Mouse (Mus musculus) forebrain, embryonic 16.5 days (tissue): Measurements from ENCODE around the gene Sowaha. TPM values are rescaled to one million over a fixed set of nuclear protein-coding genes. Genes with fewer than 3 reads are reported as not detected.

Experiments
- ATAC-seq: fragments of 200-750 bp; cut with Nextera tagmentation; 2 replicates; pipeline ENCODE4 v1.8.0; 2017; ENCODE audit warnings: mild to moderate bottlenecking, moderate library complexity
- H3K27ac ChIP-seq: fragments of 300-500 bp; sonication (generic); 2 replicates; pipeline ENCODE4 v1.5.1; 2014; ENCODE audit warnings: low read length, control low read depth
- H3K27me3 ChIP-seq: fragments of 300-500 bp; sonication (generic); replicated peaks from 2 replicates; pipeline ENCODE4 v1.6.1; 2014; ENCODE audit warnings: low read length; ENCODE audit not compliant: control insufficient read depth, insufficient read depth
- H3K36me3 ChIP-seq: fragments of 300-500 bp; sonication (generic); 2 replicates; pipeline ENCODE4 v1.6.1; 2014; ENCODE audit not compliant: control insufficient read depth, insufficient read depth
- H3K4me1 ChIP-seq: fragments of 300-500 bp; sonication (generic); replicated peaks from 2 replicates; pipeline ENCODE4 v1.6.1; 2014; ENCODE audit warnings: low read length; ENCODE audit not compliant: control insufficient read depth, insufficient read depth
- H3K4me2 ChIP-seq: fragments of 300-500 bp; sonication (generic); 2 replicates; pipeline ENCODE4 v1.6.1; 2014; ENCODE audit warnings: mild to moderate bottlenecking, low read length, control low read depth
- H3K4me3 ChIP-seq: fragments of 300-500 bp; sonication (generic); replicated peaks from 2 replicates; pipeline ENCODE4 v1.5.1; 2014; ENCODE audit warnings: mild to moderate bottlenecking, low read length, control low read depth
- H3K9ac ChIP-seq: fragments of 300-500 bp; sonication (generic); replicated peaks from 2 replicates; pipeline ENCODE4 v1.6.1; 2014; ENCODE audit warnings: low read depth, low read length, control low read depth
- H3K9me3 ChIP-seq: fragments of 300-500 bp; sonication (generic); 2 replicates; pipeline ENCODE4 v1.6.1; 2016; ENCODE audit warnings: low read length; ENCODE audit not compliant: control insufficient read depth
- WGBS: fragments of 180-500 bp; shearing (Covaris S2); extraction: QIAGEN DNeasy Blood & Tissue Kit; methylation state at CpG from one replicate; pipeline ENCODE4 v1.1.7; 2014; 5-methylcytosine and 5-hydroxymethylcytosine counted together
- polyA plus RNA-seq: library from polyadenylated mRNA; unstranded; fragments of >200 nt; fragmentation: Nextera tagmentation; extraction: Ambion mirVana; gene quantifications from 2 replicates; pipeline ENCODE4 v1.2.1, GENCODE M21; 2015

The Sowaha gene
- polyA plus RNA-seq, 1 experiment from 2014 or later: 2.2 TPM

DNA sequence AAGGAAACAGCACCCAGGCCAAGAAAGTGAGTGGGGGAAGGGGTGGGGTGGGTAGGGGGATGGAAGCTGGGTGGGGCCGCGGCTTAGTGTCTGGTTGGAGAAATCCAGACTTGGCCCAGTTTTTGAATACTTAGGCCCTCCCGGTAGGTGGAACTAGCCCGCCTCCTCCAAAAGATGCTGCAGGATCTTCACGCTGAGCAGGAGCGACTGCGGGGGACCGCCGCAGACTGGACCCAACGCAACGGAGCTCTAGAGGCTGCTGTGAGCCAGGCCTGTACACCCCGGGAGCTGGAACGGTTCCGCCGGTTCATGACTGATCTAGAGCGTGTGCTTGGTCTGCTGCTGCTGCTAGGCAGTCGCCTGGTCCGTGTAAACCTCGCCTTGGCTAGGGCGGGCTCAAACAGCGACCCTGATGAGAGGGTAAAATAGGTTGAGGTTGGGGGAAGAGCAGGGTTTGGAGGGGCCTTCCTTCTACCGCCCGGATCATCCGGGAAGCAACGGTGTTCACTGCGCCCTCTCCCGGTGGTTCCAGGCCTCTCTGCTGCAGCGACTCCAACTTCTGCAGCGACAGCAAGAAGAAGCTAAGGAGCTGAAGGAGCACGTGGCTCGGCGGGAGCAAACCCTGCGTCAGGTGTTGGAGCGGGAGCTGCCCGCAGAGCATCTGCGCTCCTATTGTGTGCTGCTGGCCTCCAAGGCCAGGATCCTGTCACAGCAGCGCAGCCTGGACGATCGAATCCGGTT lies 13.7 kb downstream of the Sowaha start:
- peaks cover 37% of the 10 kb centered on the region for H3K4me1 ChIP-seq
- H3K36me3 ChIP-seq: no peaks in the 10 kb centered on the region
- H3K27me3 ChIP-seq: peaks cover 48% of the 10 kb centered on the region
- H3K27ac ChIP-seq: no peak overlapping the region
- WGBS: 8% methylated on average over 40 of the region's 40 CpGs
- peak overlapping the region; percentile 42 for H3K4me3 ChIP-seq
- ATAC-seq: peak; percentile 61
- no peaks in the 10 kb centered on the region for H3K9me3 ChIP-seq
- H3K9ac ChIP-seq: peak overlapping the region; percentile 60
- peak overlapping the region; percentile 62 for H3K4me2 ChIP-seq

GRCm38 (mm10) chr11:53463551-53464424 lies 16.3 kb downstream of the Sowaha start:
- Histone ChIP-seq H3K4me1 (peaks cover 20% of the 10 kb centered on the region), H3K9me3 (no peaks in the 10 kb centered on the region), H3K36me3 (no peaks in the 10 kb centered on the region), H3K27ac (no peak overlapping the region), H3K4me2 (peak overlapping the region; percentile 75), H3K4me3 (peak overlapping the region; percentile 45), H3K27me3 (peaks cover 50% of the 10 kb centered on the region), H3K9ac (peak overlapping the region; percentile 46)
- 5% methylated on average over 53 of the region's 55 CpGs for WGBS
- no peak for ATAC-seq

GRCm38 (mm10) chr11:53461727-53462126 lies 18.3 kb downstream of the Sowaha start:
- WGBS: 16% methylated on average over 5 of the region's 5 CpGs
- no peak overlapping the region for H3K9ac ChIP-seq
- H3K27ac ChIP-seq: no peak overlapping the region
- H3K36me3 ChIP-seq: no peaks in the 10 kb centered on the region
- no peak overlapping the region for H3K4me2 ChIP-seq
- no peaks in the 10 kb centered on the region for H3K9me3 ChIP-seq
- H3K4me1 ChIP-seq: peaks cover 25% of the 10 kb centered on the region
- H3K27me3 ChIP-seq: peaks cover 59% of the 10 kb centered on the region
- no peak overlapping the region for H3K4me3 ChIP-seq
- ATAC-seq: no peak

- ATAC-seq: no peak
- peaks cover 54% of the 10 kb centered on the region for H3K27me3 ChIP-seq
- H3K4me1 ChIP-seq: peaks cover 18% of the 10 kb centered on the region
- H3K9ac ChIP-seq: no peak overlapping the region
- no peaks in the 10 kb centered on the region for H3K9me3 ChIP-seq
- H3K4me3 ChIP-seq: no peak overlapping the region
- no peak overlapping the region for H3K27ac ChIP-seq
- no peaks in the 10 kb centered on the region for H3K36me3 ChIP-seq
- H3K4me2 ChIP-seq: no peak overlapping the region
- WGBS: 81% methylated on average over 3 of the region's 3 CpGs
Observed at GRCm38 (mm10) chr11:53460192-53460591, 19.9 kb downstream of the Sowaha start.

GRCm38 (mm10) chr11:53458996-53459395 lies 21.1 kb downstream of the Sowaha start:
- Histone ChIP-seq H3K27me3 (peaks cover 42% of the 10 kb centered on the region), H3K4me2 (no peak overlapping the region), H3K27ac (no peak overlapping the region), H3K4me1 (peaks cover 17% of the 10 kb centered on the region), H3K36me3 (no peaks in the 10 kb centered on the region), H3K9me3 (no peaks in the 10 kb centered on the region), H3K9ac (no peak overlapping the region), H3K4me3 (no peak overlapping the region)
- no peak for ATAC-seq
- 71% methylated on average over 3 of the region's 3 CpGs for WGBS

DNA sequence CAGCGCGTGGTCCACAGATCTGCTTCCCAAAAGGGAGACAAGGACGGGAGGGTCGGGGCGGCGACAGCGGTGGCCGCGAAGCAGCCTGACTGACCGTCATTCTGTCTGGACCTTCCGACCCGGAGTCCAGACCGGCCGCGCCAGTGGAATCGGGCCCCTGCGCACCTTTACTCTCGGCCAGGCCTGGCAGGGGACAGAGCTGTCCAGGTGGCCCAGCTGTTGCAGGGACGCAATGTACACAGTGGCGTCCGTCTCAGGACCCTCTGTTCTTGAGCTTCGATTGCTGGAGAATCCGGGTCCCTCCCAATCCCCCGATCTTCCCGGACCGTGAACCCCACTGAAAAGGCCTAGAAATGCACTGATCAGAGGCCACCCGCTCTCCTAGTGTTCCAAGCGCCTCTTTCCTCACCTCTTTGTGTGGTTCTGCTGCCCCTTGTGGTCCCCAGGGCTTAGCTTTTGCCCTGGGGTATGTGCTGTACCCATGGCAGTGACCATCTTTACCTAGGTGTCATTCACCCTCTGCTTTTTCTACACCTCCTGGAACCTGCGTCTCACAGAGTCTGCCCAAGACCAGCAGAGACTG lies 22.6 kb downstream of the Sowaha start:
- Histone ChIP-seq H3K4me1 (peaks cover 8% of the 10 kb centered on the region), H3K4me2 (peak overlapping the region; percentile 78), H3K9me3 (no peaks in the 10 kb centered on the region), H3K4me3 (peak overlapping the region; percentile 49), H3K27me3 (peaks cover 27% of the 10 kb centered on the region), H3K36me3 (no peaks in the 10 kb centered on the region), H3K9ac (peak overlapping the region; percentile 49), H3K27ac (no peak overlapping the region)
- ATAC-seq: no peak
- WGBS: 4% methylated on average over 29 of the region's 29 CpGs

DNA sequence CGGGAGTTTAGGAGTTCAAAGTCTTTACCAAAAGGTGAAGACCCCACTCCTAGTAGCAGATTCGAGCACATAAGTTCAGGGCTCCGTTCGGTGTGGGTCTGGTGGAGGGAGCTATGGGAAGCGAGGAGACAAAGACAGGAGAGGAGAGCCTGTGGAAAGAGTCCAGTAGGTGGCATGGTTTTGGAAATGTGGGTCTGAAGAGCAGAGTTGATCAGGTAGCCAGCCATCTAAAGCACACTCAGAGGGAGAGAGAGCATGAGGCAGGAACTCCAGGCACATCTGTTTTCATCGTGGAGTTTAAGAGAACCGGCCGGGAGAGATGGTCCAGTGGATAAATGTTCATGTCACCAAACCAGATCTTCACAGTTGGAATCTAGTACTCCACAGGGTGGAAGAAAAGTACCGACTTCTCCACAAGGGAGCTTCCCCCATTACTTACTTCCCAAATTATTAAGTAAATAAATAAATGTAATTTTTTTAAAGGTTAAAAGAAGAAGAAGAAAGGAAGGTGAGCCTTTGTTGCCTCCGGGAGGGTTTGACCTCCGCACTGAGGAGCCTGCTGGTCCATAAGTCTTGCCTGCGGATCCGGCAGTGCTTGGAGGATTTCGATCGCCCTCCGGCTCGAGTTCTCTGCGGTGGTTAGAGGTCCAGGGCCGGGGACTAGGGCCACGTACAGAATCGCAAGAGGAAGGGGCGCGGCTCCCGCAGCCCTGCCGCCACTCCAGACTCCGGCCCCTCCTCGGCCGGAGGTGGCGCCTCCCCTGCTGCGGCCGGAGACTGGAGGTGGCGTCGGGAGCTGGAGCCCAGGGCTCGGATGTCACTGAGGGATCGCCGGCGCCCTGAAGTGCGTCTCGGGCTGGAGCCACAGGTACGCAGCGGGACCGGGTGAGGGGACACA lies 23.4 kb downstream of the Sowaha start, which contains the start of the genes Gm10447 and Shroom1:
Gm10447 (minus strand) TSS at position 637 of the 898 bp plus-strand sequence.
Shroom1 (plus strand) TSS at position 732 of the 898 bp plus-strand sequence.
- Histone ChIP-seq H3K9ac (peak within 1 kb of the TSS; percentile 49), H3K27me3 (peaks cover 20% of the 10 kb centered on the region), H3K4me3 (peak within 1 kb of the TSS; percentile 49), H3K9me3 (no peaks in the 10 kb centered on the region), H3K36me3 (no peaks in the 10 kb centered on the region), H3K4me1 (peaks cover 8% of the 10 kb centered on the region), H3K4me2 (peak within 1 kb of the TSS; percentile 78), H3K27ac (no peak within 1 kb of the TSS)
- ATAC-seq: peak; percentile 62
- 6% methylated on average over 42 of the region's 42 CpGs for WGBS

- Histone ChIP-seq H3K27me3 (peaks cover 12% of the 10 kb centered on the region), H3K27ac (no peak overlapping the region), H3K4me1 (peaks cover 8% of the 10 kb centered on the region), H3K4me3 (no peak overlapping the region), H3K9ac (no peak overlapping the region), H3K36me3 (no peaks in the 10 kb centered on the region), H3K4me2 (no peak overlapping the region), H3K9me3 (no peaks in the 10 kb centered on the region)
- no peak for ATAC-seq
- 85% methylated on average over 5 of the region's 5 CpGs for WGBS
Observed at GRCm38 (mm10) chr11:53453031-53453430, 27.0 kb downstream of the Sowaha start.
